Mouse (Mus musculus) ES-E14 (cell line): ENCODE results near the gene Antxr1. TPM values are rescaled to one million over a fixed set of nuclear protein-coding genes. Genes with fewer than 3 reads are reported as not detected.

ENCODE experiments used
- DNase-seq: peaks from one replicate; pipeline ENCODE4 v3.0.0-alpha.2; 2013; ENCODE audit warnings: low read depth, low spot score
- H3K27ac ChIP-seq: 2 replicates; pipeline ENCODE4 v1.5.1; 2012; ENCODE audit warnings: low read depth, mild to moderate bottlenecking, low read length, moderate library complexity, mixed read lengths; ENCODE audit not compliant: poor library complexity, insufficient read depth, severe bottlenecking
- H3K36me3 ChIP-seq: 2 replicates; pipeline ENCODE4 v1.6.1; 2012; ENCODE audit warnings: mild to moderate bottlenecking, low read length, moderate library complexity, mixed read lengths; ENCODE audit not compliant: control insufficient read depth, poor library complexity, insufficient read depth, severe bottlenecking
- H3K4me1 ChIP-seq, 2 experiments: fragments of 150-350 bp in 1 of 2; sonication (generic) in 1 of 2; 2 replicates each; pipeline ENCODE4 v1.6.1; 2012; ENCODE audit warnings: low read length in 2 of 2, mild to moderate bottlenecking in 1 of 2, mixed read lengths in 1 of 2; ENCODE audit not compliant: control insufficient read depth in 2 of 2, insufficient read depth in 2 of 2, poor library complexity in 1 of 2
- H3K4me3 ChIP-seq, 2 experiments: fragments of 150-350 bp in 1 of 2; sonication (generic) in 1 of 2; 2 replicates each; pipeline ENCODE4 v1.5.1; 2012; ENCODE audit warnings: low read length in 2 of 2, low read depth in 1 of 2, mild to moderate bottlenecking in 1 of 2, mixed read lengths in 1 of 2; ENCODE audit not compliant: insufficient read depth in 1 of 2, poor library complexity in 1 of 2, severe bottlenecking in 1 of 2
- H3K9ac ChIP-seq: 2 replicates; pipeline ENCODE4 v1.6.1; 2012; ENCODE audit warnings: low read depth, mild to moderate bottlenecking, low read length, mixed read lengths; ENCODE audit not compliant: poor library complexity, insufficient read depth, severe bottlenecking
- H3K9me3 ChIP-seq: fragments of 150-350 bp; sonication (generic); 2 replicates; pipeline ENCODE4 v1.6.1; 2012; ENCODE audit warnings: low read depth, mild to moderate bottlenecking, low read length; ENCODE audit not compliant: control insufficient read depth, insufficient read depth
- CHD2 ChIP-seq: IDR thresholded peaks from 2 replicates; pipeline ENCODE4 v1.6.1; 2014; ENCODE audit warnings: mild to moderate bottlenecking, low read depth, low read length, inconsistent platforms
- HCFC1 ChIP-seq: IDR thresholded peaks from 2 replicates; pipeline ENCODE4 v1.6.1; 2012; ENCODE audit warnings: low read length, inconsistent platforms, borderline replicate concordance; ENCODE audit not compliant: insufficient read depth
- MAFK ChIP-seq: IDR thresholded peaks from 2 replicates; pipeline ENCODE4 v1.6.1; 2014; ENCODE audit warnings: mild to moderate bottlenecking, low read depth, low read length, inconsistent platforms; ENCODE audit not compliant: insufficient read depth
- ZC3H11A ChIP-seq: IDR thresholded peaks from 2 replicates; pipeline ENCODE4 v1.6.1; 2012; ENCODE audit warnings: low read depth, mild to moderate bottlenecking, inconsistent platforms, low read length, borderline replicate concordance
- ZNF384 ChIP-seq: IDR thresholded peaks from 2 replicates; pipeline ENCODE4 v1.6.1; 2012; ENCODE audit warnings: low read depth, low read length, inconsistent platforms
- in situ Hi-C, 2 experiments: fragments of 600-800 bp; cut with MboI; formaldehyde crosslinking; loops; one replicate each; pipeline ENCODE4 v1.15.1; 2025; ENCODE audit warnings: low sequenced_read_pairs in 2 of 2, inconsistent platforms in 1 of 2; ENCODE audit not compliant: unreplicated experiment in 2 of 2
- total RNA-seq: library from RNA; depleted of rRNA; stranded (reverse); fragments of 300-350 nt; gene quantifications from 2 replicates; pipeline ENCODE4 v1.2.3, GENCODE M21; 2012

Antxr1 gene
- total RNA-seq, 1 experiment = 2.5 TPM

- no peak for TF ChIP-seq ZNF384
- no peak for TF ChIP-seq CHD2
- peak; percentile 50 for DNase-seq
- H3K4me3 ChIP-seq = no peak overlapping the region
- no peak overlapping the region for H3K9ac ChIP-seq
- no peaks in the 10 kb centered on the region for H3K9me3 ChIP-seq
- H3K4me1 ChIP-seq = peaks cover 2 to 5% of the 10 kb centered on the region in 2 experiments; a peak in 2 of 4 replicates
- no peaks in the 10 kb centered on the region for H3K36me3 ChIP-seq
- in situ Hi-C loops = loop anchor here (25.0 kb wide), 1 partner anchor 192 kb away; no protein-coding TSS in a partner anchor
- no peak overlapping the region for H3K27ac ChIP-seq
Observed at GRCm38 (mm10) chr6:87120661-87121060, 215.0 kb downstream of the Antxr1 start.

- Histone ChIP-seq H3K36me3 (no peaks in the 10 kb centered on the region), H3K4me3 (no peak overlapping the region), H3K9ac (no peak overlapping the region), H3K27ac (no peak overlapping the region), H3K9me3 (no peaks in the 10 kb centered on the region), H3K4me1 (peaks cover 2 to 5% of the 10 kb centered on the region in 2 experiments; a peak in 2 of 4 replicates)
- no peak for DNase-seq
- TF ChIP-seq ZC3H11A = no peak
- no peak for TF ChIP-seq ZNF384
- TF ChIP-seq HCFC1 = no peak
- no peak for TF ChIP-seq MAFK
- no peak for TF ChIP-seq CHD2
- in situ Hi-C loops = loop anchor here (25.0 kb wide), 1 partner anchor 192 kb away; no protein-coding TSS in a partner anchor
Observed at GRCm38 (mm10) chr6:87119975-87120374, 215.6 kb downstream of the Antxr1 start.

- DNase-seq = no peak
- no peaks in the 10 kb centered on the region for H3K36me3 ChIP-seq
- in situ Hi-C loops = loop anchor here (25.0 kb wide), 1 partner anchor 193 kb away; no protein-coding TSS in a partner anchor
Observed at GRCm38 (mm10) chr6:87119066-87119837, 216.4 kb downstream of the Antxr1 start.

GRCm38 (mm10) chr6:87116596-87116995 is 219.0 kb downstream of the Antxr1 start:
- no peak for TF ChIP-seq MAFK
- TF ChIP-seq ZNF384 = no peak
- TF ChIP-seq CHD2 = no peak
- no peak for TF ChIP-seq HCFC1
- TF ChIP-seq ZC3H11A = no peak

More at GRCm38 (mm10) chr6:87119066-87119837, 216.4 kb downstream of the Antxr1 start:
- H3K4me1 ChIP-seq = peaks cover 2 to 5% of the 10 kb centered on the region in 2 experiments; a peak in 2 of 4 replicates
- 0 out of 4 replicates have a peak overlapping the region, but pooled peaks of 1 of the 2 experiments have one; percentile 5 for H3K4me3 ChIP-seq
- no peak overlapping the region for H3K9ac ChIP-seq
- H3K27ac ChIP-seq = no peak overlapping the region
- TF ChIP-seq ZNF384 (no peak), HCFC1 (no peak), CHD2 (no peak), MAFK (no peak), ZC3H11A (no peak)
- no peaks in the 10 kb centered on the region for H3K9me3 ChIP-seq

More at GRCm38 (mm10) chr6:87116596-87116995, 219.0 kb downstream of the Antxr1 start:
- DNase-seq = no peak
- in situ Hi-C loops = loop anchor here (25.0 kb wide), 1 partner anchor 196 kb away; no protein-coding TSS in a partner anchor
- Histone ChIP-seq H3K36me3 (no peaks in the 10 kb centered on the region), H3K9ac (no peak overlapping the region), H3K4me3 (no peak overlapping the region), H3K4me1 (peaks cover 2 to 5% of the 10 kb centered on the region in 2 experiments; a peak in 2 of 4 replicates), H3K27ac (no peak overlapping the region), H3K9me3 (no peaks in the 10 kb centered on the region)
